Mouse (Mus musculus): ENCODE data around the gene Grk5. TPM values are rescaled to one million over a fixed set of nuclear protein-coding genes. Genes with fewer than 3 reads are reported as not detected.

The Grk5 gene
- total RNA-seq, 2 experiments from 2014 or later, result 8.0 to 8.3 TPM

DNA sequence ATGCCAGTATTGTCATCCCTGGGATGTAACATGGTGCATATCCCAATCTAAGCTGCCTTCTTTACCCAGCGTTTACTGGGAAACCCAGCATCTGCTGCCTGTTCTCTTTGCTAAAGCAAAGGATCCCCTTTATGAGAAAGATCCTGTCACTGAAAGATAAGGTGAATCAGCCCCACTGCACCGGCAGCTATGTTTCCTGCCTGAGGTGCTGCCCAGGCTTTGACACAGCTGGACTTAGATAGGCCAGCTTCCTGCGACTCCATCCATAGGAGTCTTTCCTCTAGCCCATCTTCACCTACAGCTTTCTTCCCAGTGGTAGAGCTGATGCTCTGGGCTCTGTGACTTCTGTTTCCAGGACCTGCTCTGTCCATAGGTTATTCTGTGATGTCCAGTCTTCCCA lies 189.1 kb downstream of the Grk5 start:
- no peak for DNase-seq

DNA sequence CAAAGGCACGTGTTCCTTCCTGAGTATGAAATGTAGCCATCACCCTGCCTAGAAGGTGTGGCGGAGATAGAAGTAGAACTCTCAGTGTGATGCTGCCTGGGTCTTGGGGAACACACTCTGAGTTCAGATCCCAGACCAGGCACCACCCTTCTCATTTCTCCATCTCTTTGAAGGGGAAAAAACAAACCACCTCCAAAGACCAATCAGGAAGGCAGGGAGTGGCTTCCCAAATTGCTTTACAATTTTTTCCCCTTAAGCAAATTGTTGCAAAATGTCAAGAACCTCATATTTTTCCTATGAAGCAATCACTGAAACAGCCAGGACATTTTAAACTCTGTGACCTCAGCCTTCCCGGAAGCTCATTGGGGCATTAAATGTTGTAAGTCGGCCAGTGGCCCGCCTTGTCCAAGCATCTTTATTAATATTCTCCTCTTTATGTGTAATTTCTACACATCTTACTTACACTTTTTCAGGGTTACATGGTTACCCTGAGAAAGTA lies 190.8 kb downstream of the Grk5 start:
- DNase-seq, result no peak

DNA sequence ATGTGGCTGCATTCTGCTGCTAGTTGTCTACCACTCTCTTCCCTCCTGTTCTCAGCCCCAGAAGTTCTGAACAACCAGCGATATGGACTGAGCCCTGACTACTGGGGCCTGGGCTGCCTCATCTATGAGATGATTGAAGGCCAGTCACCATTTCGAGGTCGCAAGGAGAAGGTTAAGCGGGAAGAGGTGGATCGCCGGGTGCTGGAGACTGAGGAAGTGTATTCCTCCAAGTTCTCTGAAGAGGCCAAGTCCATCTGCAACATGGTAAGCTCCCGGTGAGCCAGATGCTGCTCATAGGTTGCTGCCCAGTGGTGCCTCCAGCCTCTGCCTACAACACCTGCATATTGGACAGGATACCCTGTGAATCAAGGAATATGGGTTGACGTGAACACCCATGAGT lies 193.5 kb downstream of the Grk5 start:
- DNase-seq, result no peak

DNA sequence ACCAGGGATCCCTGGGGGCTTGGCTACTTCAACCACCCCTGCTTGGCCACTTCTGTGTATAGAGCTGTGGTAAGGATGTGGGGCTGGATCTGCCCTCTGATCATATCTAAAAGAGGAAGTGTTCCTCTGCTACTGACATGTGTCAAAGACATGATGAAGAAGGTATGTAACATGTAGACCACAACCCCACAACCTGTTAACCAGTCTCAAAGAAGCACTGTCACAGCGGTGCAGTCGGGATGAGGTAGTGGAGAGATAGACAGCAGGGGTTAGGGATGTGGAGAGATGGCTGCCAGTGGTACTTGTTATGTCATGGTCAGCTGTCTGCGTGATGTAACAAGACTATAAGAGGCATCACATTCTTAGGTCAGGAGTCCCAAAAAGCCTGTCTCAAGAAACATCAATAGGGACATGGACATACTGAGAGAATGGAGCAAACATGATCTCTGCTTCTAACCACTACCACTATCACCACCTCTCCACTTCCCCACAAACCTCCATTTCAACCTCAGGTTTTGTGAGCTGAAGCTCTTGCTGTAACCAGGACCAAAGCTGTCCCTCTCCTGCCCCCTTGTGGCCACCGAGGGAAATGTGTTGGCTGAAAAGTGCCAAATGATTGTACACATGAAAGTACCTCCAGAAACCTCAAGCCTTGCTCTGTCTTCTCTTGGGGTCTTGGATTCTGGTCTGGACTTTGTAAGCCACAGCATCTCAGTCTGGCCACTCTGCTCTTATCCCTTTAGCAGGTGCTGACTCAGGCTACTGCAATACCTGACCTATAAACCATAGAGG lies 194.8 kb downstream of the Grk5 start:
- DNase-seq, result peak; percentile 86

DNA sequence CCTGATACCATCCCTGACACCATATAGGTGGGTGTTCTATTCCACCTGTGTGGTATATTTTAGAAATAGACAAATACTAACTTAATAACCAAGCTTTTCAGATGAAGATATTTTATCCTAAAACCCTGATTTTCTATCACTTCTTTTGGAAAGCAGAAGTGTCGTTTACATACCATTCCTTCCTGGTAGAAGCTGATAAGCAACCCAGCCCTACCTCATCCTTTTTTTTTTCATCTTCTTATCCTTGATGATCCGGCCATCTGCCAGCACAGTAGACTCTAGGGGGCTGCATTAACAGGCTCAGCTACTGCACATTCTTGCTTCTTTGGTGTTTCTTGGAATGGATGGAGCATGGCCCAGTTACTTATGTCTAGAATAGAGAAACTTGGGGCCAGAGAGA lies 195.7 kb downstream of the Grk5 start:
- no peak for DNase-seq

DNA sequence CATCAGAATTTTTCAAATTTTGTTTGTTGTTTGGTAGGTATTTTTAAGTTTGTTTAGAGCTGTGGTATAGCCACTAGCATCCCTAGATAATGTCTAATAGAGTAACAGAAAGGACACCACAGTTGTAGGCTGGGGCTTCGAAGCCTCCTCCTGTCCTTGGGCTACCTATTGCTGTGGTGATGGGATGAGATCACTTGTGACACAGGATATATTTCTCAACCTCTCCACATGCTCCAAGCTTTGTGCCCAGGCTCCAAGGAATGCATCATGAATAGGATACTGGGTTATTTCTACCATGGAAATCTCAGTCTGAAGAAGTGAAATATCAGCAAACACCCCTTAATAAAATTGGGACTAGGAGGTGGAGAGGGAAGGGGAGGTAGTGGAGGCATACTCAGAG lies 198.2 kb downstream of the Grk5 start:
- DNase-seq, result no peak

DNA sequence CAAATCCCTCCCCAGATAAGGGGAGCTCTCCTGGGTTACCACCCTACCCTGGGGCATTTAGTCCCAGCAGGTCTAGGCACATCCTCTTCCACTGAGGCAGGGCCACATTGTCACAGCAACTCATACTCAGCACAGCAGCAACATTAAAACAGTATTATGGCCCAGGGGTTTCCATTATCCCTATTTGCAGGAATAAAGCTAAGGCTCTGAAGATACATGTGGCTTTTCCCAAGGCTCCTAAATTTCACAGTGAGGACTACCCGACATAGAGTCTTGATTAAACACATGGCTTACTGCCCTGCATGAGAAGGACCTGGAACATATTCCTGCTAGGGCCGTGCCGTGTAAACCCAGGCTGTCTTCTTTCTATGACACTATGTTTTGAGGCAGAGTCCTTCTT lies 199.5 kb downstream of the Grk5 start:
- no peak for DNase-seq

DNA sequence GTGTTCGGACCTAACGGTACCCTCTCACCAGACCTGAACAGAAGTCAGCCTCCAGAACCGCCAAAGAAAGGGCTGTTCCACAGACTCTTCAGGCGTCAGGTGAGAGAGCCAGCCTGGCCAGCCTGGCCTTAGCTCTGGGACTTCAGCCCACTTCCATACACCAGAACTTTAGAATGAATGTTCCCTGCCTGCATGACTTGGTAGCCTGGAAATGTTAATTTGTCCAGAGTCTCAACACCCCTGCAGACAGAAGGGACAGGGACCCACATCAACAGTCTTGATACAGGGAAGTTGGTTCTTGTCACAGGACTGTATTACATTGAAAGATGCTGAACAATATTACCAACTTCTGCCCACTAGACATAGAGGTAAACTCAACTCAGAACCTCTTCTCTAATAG lies 201.0 kb downstream of the Grk5 start:
- DNase-seq, result no peak

DNA sequence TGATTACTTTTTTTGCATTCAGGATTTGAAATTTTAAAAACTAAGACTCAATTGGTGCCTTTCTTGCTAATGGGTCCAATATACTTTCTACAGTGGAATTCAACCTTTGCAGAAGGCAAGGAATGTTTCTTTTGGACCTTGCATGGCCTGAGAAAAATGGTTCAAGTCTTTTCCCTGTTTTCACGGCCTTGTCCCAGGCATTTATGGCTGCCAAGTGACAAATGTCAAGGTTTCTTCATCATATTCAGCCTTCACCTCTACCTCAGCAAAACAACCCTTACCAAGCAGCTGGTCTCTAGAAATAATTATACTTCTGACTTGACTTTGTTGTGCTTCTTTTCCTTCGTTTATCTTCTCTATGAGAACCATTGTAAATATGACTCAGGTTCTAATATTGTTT lies 207.2 kb downstream of the Grk5 start:
- no peak for DNase-seq

DNA sequence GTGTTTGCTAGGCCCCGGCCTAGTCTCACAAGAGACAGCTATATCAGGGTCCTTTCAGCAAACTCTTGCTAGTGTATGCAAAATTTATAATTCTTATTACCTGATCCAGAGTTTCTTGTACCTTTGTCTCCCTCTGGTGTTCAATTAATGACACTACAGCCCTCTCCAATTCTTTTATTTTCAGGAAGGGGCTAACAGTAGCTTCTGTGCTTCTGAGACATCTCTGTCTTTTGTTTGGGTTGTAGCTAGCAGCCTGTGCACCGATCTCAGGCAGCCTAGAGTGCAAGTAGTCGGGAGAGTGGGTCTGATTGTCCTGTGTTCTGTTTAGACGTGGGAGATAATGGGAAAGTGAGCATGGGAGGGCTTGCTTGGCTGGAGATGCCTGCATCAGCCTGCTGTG lies 208.2 kb downstream of the Grk5 start:
- DNase-seq, result no peak

DNA sequence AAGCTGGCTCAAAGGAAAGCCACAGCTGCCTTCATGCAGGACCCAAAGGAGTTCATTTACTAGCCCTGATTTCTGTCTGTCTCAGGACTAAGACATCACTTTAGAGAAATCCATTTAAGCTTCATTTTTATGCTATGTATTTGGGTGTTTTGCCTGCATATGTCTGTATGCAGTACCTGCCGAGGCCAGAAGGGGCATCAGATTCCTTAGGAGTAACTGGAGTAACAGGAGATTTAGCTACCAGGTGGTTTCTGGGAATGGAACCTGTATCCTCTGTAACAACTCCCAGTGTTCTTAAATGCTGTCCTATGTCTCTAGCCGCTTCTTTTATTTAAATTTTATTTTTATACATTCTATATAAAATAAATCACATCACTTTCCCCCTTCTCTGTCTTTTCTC lies 220.6 kb downstream of the Grk5 start:
- DNase-seq, result no peak

DNA sequence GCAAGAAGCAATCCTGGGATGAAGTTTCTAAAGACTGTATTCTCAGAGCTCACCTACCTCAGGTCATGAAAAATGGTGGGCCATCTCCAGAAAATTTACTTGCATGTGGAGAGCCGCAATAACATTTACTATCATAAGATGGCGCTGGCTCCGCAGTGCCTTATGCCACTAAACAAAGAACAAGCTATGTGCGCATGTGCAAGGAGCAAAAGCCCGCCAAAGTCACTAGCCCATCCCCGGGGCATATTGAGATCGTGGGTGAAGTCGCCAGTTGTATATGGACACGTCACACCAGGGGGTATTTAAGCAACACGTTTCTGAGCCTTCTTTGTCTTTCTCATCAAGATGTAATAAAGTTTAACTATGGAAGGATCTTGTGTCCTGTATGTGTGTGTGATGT lies 241.5 kb downstream of the Grk5 start:
- DNase-seq, result no peak

DNA sequence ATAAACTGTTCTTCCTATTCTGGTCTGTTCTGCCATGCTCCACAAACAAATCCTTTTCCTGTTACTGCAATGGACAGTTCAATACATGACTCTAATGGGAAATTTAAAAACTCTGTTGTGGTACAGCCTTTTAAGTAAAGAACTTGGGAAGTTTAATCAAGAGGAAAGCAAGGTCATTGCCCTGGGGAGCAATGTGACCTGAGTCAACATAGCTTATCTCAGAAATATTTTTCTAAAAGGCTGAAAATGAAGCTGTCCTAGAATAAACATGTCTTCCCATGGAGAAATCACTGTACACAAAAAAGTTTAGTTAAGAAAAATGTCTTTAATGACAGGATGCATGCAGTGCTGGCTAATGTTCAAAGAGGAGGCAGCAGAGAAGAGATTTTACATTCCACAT lies 249.1 kb downstream of the Grk5 start:
- DNase-seq, result no peak

DNA sequence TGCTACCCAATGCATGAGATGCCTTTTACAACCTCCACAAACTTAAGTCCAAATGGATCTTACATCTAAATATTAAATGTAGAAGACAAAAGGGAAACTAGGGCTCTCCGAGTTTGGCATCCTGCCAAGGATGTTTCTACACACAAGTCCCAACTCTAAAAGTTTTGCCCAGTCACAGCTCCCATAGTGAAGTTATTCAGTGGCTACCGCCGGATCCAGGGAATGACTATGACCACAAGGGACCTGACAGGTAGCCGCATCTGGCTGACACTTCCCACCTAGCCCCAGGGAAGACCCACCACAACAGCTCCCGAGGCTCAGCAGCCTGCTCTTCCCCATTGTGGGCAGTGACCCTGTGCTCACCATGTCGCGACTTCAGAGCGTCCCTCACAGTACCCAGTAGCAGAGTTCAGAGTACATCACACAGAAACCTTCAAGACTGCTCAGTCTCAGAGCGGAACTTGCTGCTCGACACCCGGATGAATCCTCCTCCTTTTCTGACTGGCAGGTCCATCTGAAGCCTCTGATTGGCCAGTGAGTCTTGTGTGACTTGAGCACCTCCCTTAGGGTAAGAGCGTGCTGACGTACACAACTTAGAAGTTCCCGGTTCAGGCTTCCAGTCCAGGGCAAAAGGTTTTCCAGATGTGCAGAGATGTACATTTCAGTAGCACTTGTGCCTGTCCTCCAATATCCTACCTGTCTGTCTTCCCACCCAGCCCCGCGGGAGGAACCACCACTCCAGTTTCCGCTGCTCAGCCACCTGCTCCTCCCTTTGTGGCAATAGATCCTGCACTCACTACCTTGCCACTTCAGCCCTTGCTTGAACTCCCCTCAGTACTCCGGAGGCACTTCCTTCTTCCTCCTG lies 251.0 kb downstream of the Grk5 start, which contains the start of gene Zfp950:
Gene Zfp950, minus strand, starts transcription at position 499 of the 865 bp plus-strand sequence.
- DNase-seq, result peak; percentile 78 to 80

DNA sequence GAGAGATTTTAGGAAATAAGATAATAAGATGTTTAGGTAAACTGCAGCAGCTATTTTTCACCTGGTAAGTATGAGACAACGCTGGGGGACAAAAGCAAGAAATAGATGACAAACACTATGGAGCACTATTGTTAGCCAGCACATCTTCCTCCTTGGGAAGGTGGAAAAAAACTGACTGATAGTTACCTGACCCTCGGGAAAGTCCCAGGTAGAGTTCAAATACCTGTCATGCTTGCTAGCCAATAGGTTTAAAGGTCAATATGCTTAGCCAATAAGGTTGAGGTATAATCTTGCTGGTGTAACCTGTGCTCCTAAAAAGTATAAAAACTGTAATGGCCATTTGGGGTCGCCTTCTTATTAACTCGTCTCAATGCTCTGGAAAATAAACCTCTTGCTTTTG lies 251.8 kb downstream of the Grk5 start:
- no peak for DNase-seq

Other genes with a start within 250 kb of the Grk5 start
- gene Nanos1, start 133.8 kb upstream of the Grk5 start, total RNA-seq (2021), result 10 to 100 TPM; 17.5 to 17.8 TPM
- gene Eif3a, start 99.1 kb upstream of the Grk5 start, total RNA-seq (2021), result 100 to 1,000 TPM; 101 to 107 TPM
- gene Fam45a, start 78.2 kb upstream of the Grk5 start, total RNA-seq (2021), result 10 to 100 TPM; 45.9 to 46.3 TPM
- 10 to 100 TPM; 13.1 to 14.3 TPM for gene Sfxn4, start 28.3 kb upstream of the Grk5 start, total RNA-seq (2021)
- gene Prdx3, start 15.2 kb upstream of the Grk5 start, total RNA-seq (2021), result 10 to 100 TPM; 76.2 to 78.2 TPM

Measured in layer of hippocampus, postnatal 36 days (tissue).